Mouse (Mus musculus): ENCODE results near the gene Cavin4.
"Not testable (repeated sequence)": the region's sequence is repeated elsewhere in the genome, so short reads cannot be mapped to it uniquely, and the experiment has no call there.

Cavin4 gene

GRCm38 (mm10) chr4:48672915-48673314 is 9.6 kb downstream of the Cavin4 start:
- no peak for DNase-seq (ENCODE audit: extremely low read depth, low read depth)

- DNase-seq (ENCODE audit: extremely low read depth, low read depth) = no peak
Measured at GRCm38 (mm10) chr4:48674412-48674811, 11.1 kb downstream of the Cavin4 start.

- DNase-seq (ENCODE audit: extremely low read depth, low read depth) = no peak
Measured at GRCm38 (mm10) chr4:48676570-48677185, 13.4 kb downstream of the Cavin4 start.

- DNase-seq (ENCODE audit: extremely low read depth, low read depth) = no peak
Measured at GRCm38 (mm10) chr4:48677276-48677675, 14.0 kb downstream of the Cavin4 start.

GRCm38 (mm10) chr4:48677812-48678211 is 14.5 kb downstream of the Cavin4 start:
- DNase-seq (ENCODE audit: extremely low read depth, low read depth) = no peak

GRCm38 (mm10) chr4:48678793-48679192 is 15.5 kb downstream of the Cavin4 start:
- no peak for DNase-seq (ENCODE audit: extremely low read depth, low read depth)

GRCm38 (mm10) chr4:48679728-48680127 is 16.4 kb downstream of the Cavin4 start:
- not testable (repeated sequence) for DNase-seq (ENCODE audit: extremely low read depth, low read depth)

GRCm38 (mm10) chr4:48680214-48680613 is 16.9 kb downstream of the Cavin4 start:
- no peak for DNase-seq (ENCODE audit: extremely low read depth, low read depth)

- peak; percentile 61 for DNase-seq (ENCODE audit: extremely low read depth, low read depth)
Measured at GRCm38 (mm10) chr4:48680648-48681343, 17.5 kb downstream of the Cavin4 start.

GRCm38 (mm10) chr4:48683126-48683525 is 19.8 kb downstream of the Cavin4 start:
- DNase-seq (ENCODE audit: extremely low read depth, low read depth) = no peak

- peak; percentile 55 for DNase-seq (ENCODE audit: extremely low read depth, low read depth)
Measured at GRCm38 (mm10) chr4:48683633-48684209, 20.4 kb downstream of the Cavin4 start.

- peak; percentile 59 for DNase-seq (ENCODE audit: extremely low read depth, low read depth)
Measured at GRCm38 (mm10) chr4:48684593-48685187, 21.4 kb downstream of the Cavin4 start.

- no peak for DNase-seq (ENCODE audit: extremely low read depth, low read depth)
Measured at GRCm38 (mm10) chr4:48688148-48688547, 24.8 kb downstream of the Cavin4 start.

GRCm38 (mm10) chr4:48690640-48691039 is 27.3 kb downstream of the Cavin4 start:
- DNase-seq (ENCODE audit: extremely low read depth, low read depth) = no peak

GRCm38 (mm10) chr4:48691793-48692437 is 28.6 kb downstream of the Cavin4 start:
- DNase-seq (ENCODE audit: extremely low read depth, low read depth) = no peak

- no peak for DNase-seq (ENCODE audit: extremely low read depth, low read depth)
Measured at GRCm38 (mm10) chr4:48692736-48693292, 29.5 kb downstream of the Cavin4 start.

- no peak for DNase-seq (ENCODE audit: extremely low read depth, low read depth)
Measured at GRCm38 (mm10) chr4:48696706-48697105, 33.4 kb downstream of the Cavin4 start.

GRCm38 (mm10) chr4:48697302-48697701 is 34.0 kb downstream of the Cavin4 start:
- no peak for DNase-seq (ENCODE audit: extremely low read depth, low read depth)

- DNase-seq (ENCODE audit: extremely low read depth, low read depth) = no peak
Measured at GRCm38 (mm10) chr4:48715865-48716650, 52.7 kb downstream of the Cavin4 start.

- no peak for DNase-seq (ENCODE audit: extremely low read depth, low read depth)
Measured at GRCm38 (mm10) chr4:48716817-48717216, 53.5 kb downstream of the Cavin4 start.

Data from MEL-GATA-1-ER (cell line).